Mouse (Mus musculus) layer of hippocampus, adult 8-10 months (tissue): ENCODE data around the gene Heatr6. TPM values are rescaled to one million over a fixed set of nuclear protein-coding genes. Genes with fewer than 3 reads are reported as not detected.

Experiments used
- DNase-seq, 2 experiments: peaks; one replicate each; pipeline ENCODE4 v3.0.0; 2022; ENCODE audit warnings: low spot score in 2 of 2
- total RNA-seq, 4 experiments: library from RNA; stranded (reverse); gene quantifications; 2 replicates each; pipeline ENCODE4 v1.2.4; 2022

Heatr6 gene
- total RNA-seq, 4 experiments from 2014 or later = 16.7 to 22.0 (median 19.9) TPM

DNA sequence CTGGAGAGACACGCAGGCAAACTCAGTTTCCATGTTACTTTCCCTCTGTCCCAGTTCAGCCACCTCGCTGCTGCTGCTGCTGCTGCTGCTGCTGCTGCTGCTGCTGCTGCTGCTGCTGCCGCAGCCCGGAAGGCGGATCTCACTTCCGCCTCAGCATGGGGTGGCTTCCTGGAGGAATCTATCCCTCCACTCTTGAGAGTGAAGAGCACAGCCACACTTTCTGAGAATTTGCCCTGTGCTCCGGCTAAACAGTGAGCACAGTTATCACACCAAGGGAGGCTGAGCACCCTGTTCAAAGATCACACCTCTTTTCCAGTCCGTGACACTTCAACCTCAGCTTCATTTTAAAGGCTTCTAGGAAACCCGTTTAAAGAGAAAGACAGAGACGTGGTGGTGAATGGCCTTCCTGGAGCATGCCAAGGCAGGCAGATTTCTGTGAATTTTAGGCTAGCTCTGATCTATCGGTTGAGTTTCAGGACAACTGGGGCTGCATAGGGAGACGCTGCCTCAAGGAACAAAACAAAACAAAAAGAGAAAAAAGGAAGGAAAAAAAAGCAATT lies 46.5 kb downstream of the Heatr6 start:
- DNase-seq = no peak

DNA sequence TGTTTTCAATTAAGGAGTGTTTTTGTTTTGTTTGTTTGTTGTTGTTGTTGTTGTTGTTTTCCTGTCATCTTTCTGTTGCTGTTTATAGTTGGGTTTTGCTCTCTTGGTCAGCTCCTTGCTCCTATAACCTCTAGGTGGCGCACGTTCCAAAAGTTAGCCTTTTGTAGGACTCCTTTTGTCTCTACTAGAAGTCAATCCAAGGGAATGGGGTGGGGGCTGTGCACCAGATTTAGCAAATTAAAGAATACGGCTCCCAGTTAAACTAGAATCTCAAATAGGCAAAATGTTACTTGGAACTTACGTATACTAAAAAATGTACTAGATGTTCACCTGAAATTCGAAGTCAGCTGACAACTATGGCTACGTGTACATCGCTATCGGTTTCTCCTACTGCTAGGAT lies 48.7 kb downstream of the Heatr6 start:
- DNase-seq = no peak

DNA sequence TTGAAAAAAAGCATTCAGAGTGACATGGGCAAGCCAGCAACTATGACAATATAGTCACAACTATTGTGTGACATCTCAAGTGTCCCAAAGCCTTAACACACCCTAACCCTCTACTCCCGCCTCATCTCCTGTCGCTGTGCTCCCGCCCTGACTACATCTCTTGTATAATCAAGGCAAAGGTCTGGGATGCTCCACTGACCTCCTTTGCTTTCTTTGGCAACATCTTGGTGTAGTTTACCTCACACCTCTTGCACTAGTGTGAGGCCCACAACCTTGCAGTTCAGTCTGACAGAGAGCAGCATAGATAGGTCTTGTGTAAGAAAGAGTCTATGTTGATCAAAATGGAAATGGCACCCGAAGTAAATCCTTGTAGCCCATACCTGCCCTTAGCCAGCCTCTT lies 49.1 kb downstream of the Heatr6 start:
- no peak for DNase-seq

DNA sequence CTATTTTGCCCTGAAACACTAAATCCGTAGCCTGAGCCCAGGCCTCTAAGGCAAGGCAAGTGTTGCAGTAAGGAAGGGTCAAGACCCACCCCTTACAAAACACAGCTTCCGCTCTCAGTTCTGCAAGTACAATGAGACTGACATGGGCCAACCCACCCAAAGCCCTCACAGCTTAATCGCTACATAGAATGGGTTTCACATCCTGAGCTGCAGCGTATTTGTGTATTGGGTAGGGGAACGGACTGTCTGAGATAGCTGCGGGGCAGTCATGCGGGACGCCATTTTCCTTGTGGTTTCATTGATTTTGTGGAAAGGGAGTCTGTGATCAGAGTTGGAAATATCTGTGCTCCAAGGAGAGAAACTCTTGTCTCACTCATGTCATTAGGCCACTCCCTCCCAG lies 56.9 kb downstream of the Heatr6 start:
- no peak for DNase-seq

DNA sequence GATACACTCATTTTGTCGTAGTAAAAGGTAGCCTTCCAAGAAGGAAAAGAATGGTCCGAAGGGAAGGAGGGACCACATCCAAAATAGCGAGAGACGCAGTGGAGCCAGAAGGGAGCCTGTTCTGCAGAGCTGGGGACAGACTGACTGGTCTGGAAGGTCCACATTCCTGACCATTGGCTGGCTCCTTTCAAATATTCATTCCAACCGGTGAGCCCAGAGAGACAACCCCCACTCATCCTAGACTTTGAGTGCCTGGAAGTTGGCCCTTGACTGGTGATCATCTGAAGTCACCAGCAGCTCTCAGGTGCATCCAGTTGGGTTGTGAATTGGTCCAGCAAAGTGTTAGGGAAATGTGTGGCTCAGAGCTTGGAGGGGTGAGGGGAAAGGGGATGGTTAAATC lies 61.7 kb downstream of the Heatr6 start:
- DNase-seq = no peak

DNA sequence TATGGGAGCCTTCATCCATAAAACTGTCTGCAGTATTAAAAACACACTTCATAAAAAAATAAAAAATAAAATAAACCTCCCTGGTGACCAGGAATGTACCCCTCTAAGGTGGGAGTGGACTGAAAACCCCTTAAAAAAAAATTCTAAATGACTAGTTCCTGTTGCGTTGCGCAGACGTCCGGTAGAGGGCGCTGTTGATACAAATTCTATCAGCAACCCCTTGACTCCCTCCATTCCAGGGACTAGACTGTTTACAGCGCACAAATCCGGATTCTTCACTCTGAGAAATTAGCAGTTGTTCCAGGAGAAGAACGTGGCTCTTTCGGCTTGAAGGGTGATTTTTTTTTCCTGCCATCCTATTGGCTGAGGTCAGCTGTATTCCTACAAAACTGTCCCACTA lies 62.1 kb downstream of the Heatr6 start:
- DNase-seq = peak; percentile 12 to 60

DNA sequence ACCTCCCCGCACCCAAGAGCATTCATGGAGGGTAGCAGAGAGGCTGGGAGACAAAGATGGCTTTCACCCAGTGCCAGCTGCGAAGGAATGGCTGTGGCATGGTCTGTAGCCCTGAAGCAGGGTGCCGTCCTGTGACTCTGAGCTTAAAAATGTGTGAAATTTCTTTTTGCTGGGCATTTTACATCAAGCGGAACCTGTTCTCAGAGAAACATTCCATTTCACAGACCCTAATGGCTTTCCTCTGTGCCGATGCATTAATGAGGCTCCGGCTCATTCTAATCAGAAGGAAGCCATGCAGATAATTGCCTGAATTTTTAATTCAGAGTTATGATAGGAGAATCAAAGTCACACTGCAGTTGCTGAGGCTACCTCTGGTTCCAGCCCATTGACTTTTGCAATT lies 63.6 kb downstream of the Heatr6 start:
- no peak for DNase-seq

DNA sequence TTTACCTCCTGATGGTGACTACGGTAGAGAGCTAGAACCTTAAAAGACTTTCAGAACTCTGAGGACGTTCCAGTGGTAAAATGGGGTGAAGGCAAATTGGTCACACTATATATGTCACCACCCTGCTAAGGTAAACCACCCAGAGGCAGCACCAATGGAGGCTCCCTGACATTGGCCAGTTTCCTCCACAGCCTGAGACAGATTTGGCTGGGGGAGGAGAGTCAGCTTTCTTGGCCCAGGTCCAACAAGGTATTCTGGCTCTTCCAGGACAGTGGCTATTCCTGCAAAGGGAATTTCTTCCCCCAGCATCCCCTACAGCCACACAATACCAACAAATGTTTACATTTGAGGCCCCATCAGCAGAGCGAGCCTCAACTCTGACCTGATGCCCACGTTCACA lies 64.5 kb downstream of the Heatr6 start:
- no peak for DNase-seq

DNA sequence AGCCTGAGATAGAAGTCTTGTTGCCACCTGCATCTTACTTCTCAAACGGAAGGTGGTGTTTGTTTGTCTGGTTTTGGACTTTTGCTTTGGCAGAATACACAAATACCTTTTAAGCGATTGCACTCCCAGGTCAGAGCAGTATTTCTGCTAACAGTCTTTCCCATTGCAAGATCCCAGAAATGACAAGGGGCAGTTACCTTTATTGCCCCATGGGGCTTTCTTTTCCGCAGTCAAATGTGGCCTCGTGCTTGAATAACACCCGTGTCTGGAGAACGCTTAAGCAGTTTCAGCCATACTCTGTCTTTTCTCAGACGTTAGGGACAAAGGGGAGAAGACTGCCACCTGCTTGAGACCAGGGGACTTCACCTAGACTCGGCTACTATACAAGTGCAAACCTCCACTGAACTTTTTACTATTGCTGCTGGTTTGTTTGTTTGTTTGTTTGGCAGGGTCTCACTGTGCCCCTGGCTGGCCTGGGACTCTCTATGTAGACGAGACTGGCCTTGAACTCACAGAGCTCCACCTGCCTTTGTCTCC lies 65.2 kb downstream of the Heatr6 start:
- DNase-seq = no peak

DNA sequence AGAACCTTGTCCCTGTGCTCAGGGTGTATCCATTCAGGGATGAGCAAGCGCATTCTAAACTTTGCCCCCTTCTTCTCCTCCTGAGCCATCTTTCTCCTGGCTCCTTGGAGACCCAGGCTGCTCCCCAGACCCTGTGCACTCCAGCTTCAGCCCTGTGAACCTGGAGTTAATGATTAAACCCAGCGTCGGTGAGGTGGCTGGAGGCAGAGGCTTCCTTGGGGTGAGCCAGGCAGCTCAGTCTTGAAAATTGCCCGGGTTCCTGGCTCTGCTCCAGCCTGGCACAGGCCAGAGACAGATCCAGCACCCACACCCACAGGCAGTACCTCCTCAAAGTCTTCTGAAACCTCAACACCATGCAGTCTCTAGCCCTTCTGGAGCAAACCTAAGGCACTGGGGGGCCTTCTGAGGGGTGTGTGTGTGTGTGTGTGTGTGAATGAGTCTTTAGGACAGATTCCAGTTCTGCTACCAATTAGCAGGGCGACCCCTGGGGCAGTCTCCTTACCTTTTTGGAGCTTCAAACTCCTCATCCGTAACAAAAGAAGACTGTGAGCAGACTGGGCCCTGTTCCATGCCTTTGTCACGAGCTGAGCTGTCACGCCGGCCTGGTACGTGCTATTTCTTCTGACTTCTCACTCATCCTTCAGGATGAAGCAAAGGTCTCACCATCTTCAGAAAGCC lies 66.4 kb downstream of the Heatr6 start:
- DNase-seq = no peak

DNA sequence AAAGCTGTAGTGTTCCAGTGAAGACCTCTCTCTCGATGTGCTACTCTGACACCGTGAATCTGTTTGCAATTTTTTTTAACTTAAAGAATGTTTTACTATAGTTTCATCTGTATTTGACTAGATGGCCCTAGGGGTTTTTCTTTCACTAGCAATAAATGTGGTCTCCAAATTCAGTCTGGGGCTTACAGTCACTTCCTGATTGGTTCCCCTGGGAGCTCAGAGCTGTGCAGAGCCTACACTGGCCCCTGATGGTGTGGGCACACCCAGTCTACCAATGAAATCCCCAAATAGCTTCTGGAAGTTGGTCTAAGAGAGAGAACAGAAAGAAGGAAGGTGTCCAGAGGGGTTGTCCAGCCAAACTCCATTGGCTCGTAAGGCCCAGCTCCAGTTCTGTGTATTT lies 72.6 kb downstream of the Heatr6 start:
- no peak for DNase-seq

DNA sequence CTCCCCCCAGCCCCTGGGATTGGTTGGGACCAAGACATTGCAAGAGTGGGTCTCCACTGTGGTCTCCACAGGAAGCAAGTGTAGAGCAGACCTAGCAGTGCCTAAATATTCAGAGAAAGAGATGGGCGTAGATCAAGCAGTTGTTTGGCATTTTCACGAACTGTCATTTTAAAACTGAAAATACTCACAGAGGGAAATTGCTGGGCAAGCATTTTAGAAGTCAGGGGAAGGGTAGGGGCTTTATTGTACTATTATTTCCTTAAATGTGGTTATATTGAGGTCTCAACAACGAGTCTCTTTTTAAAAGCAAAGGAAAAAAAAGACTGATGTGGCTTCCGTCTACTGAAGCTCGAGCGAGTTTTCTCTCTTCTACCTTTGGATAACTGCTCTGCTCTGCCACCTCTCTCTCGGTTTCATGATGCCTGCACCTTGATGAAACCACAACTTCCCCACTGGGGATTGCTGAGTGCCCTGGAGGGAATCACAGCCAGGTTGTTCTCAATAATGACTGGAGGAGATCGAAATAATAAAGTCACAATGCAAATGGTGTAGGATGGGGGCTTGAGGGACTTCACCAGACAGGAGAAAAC lies 75.2 kb downstream of the Heatr6 start:
- DNase-seq = no peak

DNA sequence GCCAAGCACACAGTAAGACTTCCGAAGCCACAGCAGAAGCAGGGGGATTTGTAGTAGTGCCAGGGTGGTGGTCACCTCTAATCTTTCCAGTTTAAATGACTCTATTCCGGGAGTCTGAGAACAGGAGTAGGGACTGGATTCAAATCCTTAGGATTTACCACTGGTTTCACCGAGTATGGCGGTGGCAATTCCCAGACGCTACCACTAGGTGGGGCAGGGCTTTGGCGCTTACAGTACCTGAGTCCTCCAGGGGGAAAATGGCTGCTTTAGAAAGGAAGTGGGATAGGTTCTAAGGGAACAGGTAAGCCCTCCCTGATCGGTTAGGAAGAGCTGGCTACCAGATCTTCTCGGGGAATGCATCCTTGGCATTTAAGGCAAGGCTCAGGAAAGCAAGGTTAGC lies 78.9 kb downstream of the Heatr6 start:
- no peak for DNase-seq

Other genes starting within 250 kb of the Heatr6 start
- not detected for gene Heatr9, start 231.5 kb upstream of the Heatr6 start, total RNA-seq
- under 1 TPM in 2 of 4 experiments, not detected in 2; 0.68 to 0.93 TPM for gene Ccl5, start 223.2 kb upstream of the Heatr6 start, total RNA-seq
- gene Ccl9, start 175.1 kb upstream of the Heatr6 start, total RNA-seq = 1 to 10 TPM; 5.1 to 10.0 (median 7.7) TPM
- gene Ccl6, start 160.6 kb upstream of the Heatr6 start, total RNA-seq = 10 to 100 TPM in 2 of 4 experiments, 1 to 10 TPM in 1, under 1 TPM in 1; 0.43 to 51.7 (median 19.3) TPM
- gene Rpl9-ps1, start 108.1 kb upstream of the Heatr6 start, total RNA-seq = not detected
- gene Ccl3, start 104.3 kb upstream of the Heatr6 start, total RNA-seq = 10 to 100 TPM in 2 of 4 experiments, under 1 TPM in 1, not detected in 1; 0.43 to 25.0 (median 17.2) TPM
- 1 to 10 TPM in 2 of 4 experiments, not detected in 2; 3.1 to 7.1 TPM for gene Ccl4, start 91.1 kb upstream of the Heatr6 start, total RNA-seq
- gene Wfdc17, start 49.7 kb upstream of the Heatr6 start, total RNA-seq = 1 to 10 TPM in 2 of 4 experiments, not detected in 2; 2.3 to 2.4 TPM
- gene Wfdc18, start 44.7 kb upstream of the Heatr6 start, total RNA-seq = not detected
- gene Wfdc21, start 6.8 kb upstream of the Heatr6 start, total RNA-seq = not detected
- gene Hnf1b, start 96.4 kb downstream of the Heatr6 start, total RNA-seq = under 1 TPM in 3 of 4 experiments, not detected in 1; 0.32 to 0.66 (median 0.63) TPM
- gene Ddx52, start 188.4 kb downstream of the Heatr6 start, total RNA-seq = 10 to 100 TPM; 14.0 to 17.1 (median 16.4) TPM
- gene Synrg, start 210.7 kb downstream of the Heatr6 start, total RNA-seq = 10 to 100 TPM; 69.6 to 80.3 (median 73.9) TPM